Mouse (Mus musculus) monocyte, adult 5-6 weeks (primary cell): ENCODE results near the gene Rps6ka5. TPM values are rescaled to one million over a fixed set of nuclear protein-coding genes. Genes with fewer than 3 reads are reported as not detected.

Experiments used
- total RNA-seq: library from RNA; stranded (forward); fragments of 200-1000, 200-491, 200-594 nt; gene quantifications from 3 replicates; pipeline ENCODE4 v1.2.3, GENCODE M21; 2017

Gene Rps6ka5
- total RNA-seq, 1 experiment from 2014 or later, result 25.6 TPM

Other genes starting within 250 kb of the Rps6ka5 start
- gene Ttc7b, start 206.2 kb downstream of the Rps6ka5 start, total RNA-seq, result 35.7 to 65.7 TPM (median 49.1 TPM) in 3 replicates
- 14.6 to 22.5 TPM (median 22.4 TPM) in 3 replicates for gene Dglucy, start 52.1 kb upstream of the Rps6ka5 start, total RNA-seq
- 4.4 to 27.8 TPM (median 4.9 TPM) in 3 replicates for gene Gpr68, start 181.2 kb upstream of the Rps6ka5 start, total RNA-seq